Mouse (Mus musculus): ENCODE measurements around the gene Bcl7b. TPM values are rescaled to one million over a fixed set of nuclear protein-coding genes. Genes with fewer than 3 reads are reported as not detected.

Bcl7b gene
- total RNA-seq (2021): 10 to 100 TPM; 27.1 to 27.4 TPM
- long read RNA-seq, experiment 1, transcript Bcl7b-202 (3 exons, 564 nt): minor isoform, 17 of 55 reads
- long read RNA-seq, experiment 1, transcript Bcl7b-201 (6 exons, 1,758 nt): major isoform, 30 of 55 reads
- long read RNA-seq, experiment 1, partial matches to known transcripts: 7 of 55 reads
- long read RNA-seq, experiment 1, other reads (novel, unspliced or antisense): 0 of 55 reads
- long read RNA-seq, experiment 2, transcript Bcl7b-201 (6 exons, 1,758 nt): major isoform, 26 of 45 reads
- long read RNA-seq, experiment 2, transcript Bcl7b-202 (3 exons, 564 nt): minor isoform, 8 of 45 reads
- long read RNA-seq, experiment 2, partial matches to known transcripts: 1 of 45 reads
- long read RNA-seq, experiment 2, other reads (novel, unspliced or antisense): 9 of 45 reads

- DNase-seq: peak; percentile 98
These were observed at the start of gene Bcl7b for GRCm38 (mm10) chr5:135168063-135169062. Bcl7b (plus strand) TSS chr5:135168283.

GRCm38 (mm10) chr5:135118589-135119081 lies 49.4 kb upstream of the Bcl7b start:
- peak; percentile 46 for DNase-seq

GRCm38 (mm10) chr5:135120753-135121152 lies 47.3 kb upstream of the Bcl7b start:
- no peak for DNase-seq

GRCm38 (mm10) chr5:135126121-135126520 lies 42.0 kb upstream of the Bcl7b start:
- DNase-seq: no peak

GRCm38 (mm10) chr5:135127669-135128068 lies 40.4 kb upstream of the Bcl7b start:
- no peak for DNase-seq

- no peak for DNase-seq
These were observed 38.3 kb upstream of the Bcl7b start for GRCm38 (mm10) chr5:135129747-135130146.

GRCm38 (mm10) chr5:135133736-135134405 lies 34.2 kb upstream of the Bcl7b start:
- no peak for DNase-seq

- no peak for DNase-seq
These were observed 33.5 kb upstream of the Bcl7b start for GRCm38 (mm10) chr5:135134534-135134933.

GRCm38 (mm10) chr5:135139881-135140280 lies 28.2 kb upstream of the Bcl7b start:
- no peak for DNase-seq

GRCm38 (mm10) chr5:135144469-135144868 lies 23.6 kb upstream of the Bcl7b start:
- DNase-seq: no peak

GRCm38 (mm10) chr5:135145532-135145931 lies 22.6 kb upstream of the Bcl7b start:
- DNase-seq: no peak

- DNase-seq: no peak
These were observed 22.1 kb upstream of the Bcl7b start for GRCm38 (mm10) chr5:135145955-135146354.

GRCm38 (mm10) chr5:135148715-135149052 lies 19.4 kb upstream of the Bcl7b start:
- DNase-seq: no peak

- peak; percentile 99 for DNase-seq
These were observed 18.8 kb upstream of the Bcl7b start, which contains the start of gene Tbl2 for GRCm38 (mm10) chr5:135149053-135149819. Tbl2 (plus strand) TSS chr5:135149657.

- DNase-seq: no peak
These were observed 18.3 kb upstream of the Bcl7b start for GRCm38 (mm10) chr5:135149820-135150178.

GRCm38 (mm10) chr5:135156496-135156895 lies 11.6 kb upstream of the Bcl7b start:
- no peak for DNase-seq

- DNase-seq: peak; percentile 67
These were observed 6.9 kb upstream of the Bcl7b start for GRCm38 (mm10) chr5:135161221-135161620.

GRCm38 (mm10) chr5:135161650-135162049 lies 6.4 kb upstream of the Bcl7b start:
- no peak for DNase-seq

- DNase-seq: no peak
These were observed 5.7 kb upstream of the Bcl7b start for GRCm38 (mm10) chr5:135162361-135162760.

- no peak for DNase-seq
These were observed 5.3 kb upstream of the Bcl7b start for GRCm38 (mm10) chr5:135162821-135163220.

GRCm38 (mm10) chr5:135166909-135167308 lies 1.2 kb upstream of the Bcl7b start:
- DNase-seq: no peak
